Mouse (Mus musculus) CD4-positive, CD25-positive, alpha-beta regulatory T cell, adult 2 months (primary cell): ENCODE measurements around the gene Abhd8.
A peak's percentile ranks its signal among the peaks of the same experiment; 100 is the strongest.

Experiments
- DNase-seq: peaks from one replicate; pipeline ENCODE4 v3.0.0-alpha.2; 2012; ENCODE audit warnings: low read depth, low spot score

The Abhd8 gene

GRCm38 (mm10) chr8:71463188-71464033, at the start of gene Abhd8:
Abhd8 (minus strand) TSS chr8:71463655.
- peak; percentile 96 for DNase-seq

GRCm38 (mm10) chr8:71511644-71512043, 48.2 kb upstream of the Abhd8 start, which contains the start of gene Plvap:
Plvap (minus strand) TSS chr8:71511752.
- no peak for DNase-seq

GRCm38 (mm10) chr8:71509316-71509715, 45.9 kb upstream of the Abhd8 start:
- DNase-seq, result no peak

GRCm38 (mm10) chr8:71507589-71508104, 44.2 kb upstream of the Abhd8 start:
- no peak for DNase-seq

- DNase-seq, result no peak
Measured at GRCm38 (mm10) chr8:71505979-71506378, 42.5 kb upstream of the Abhd8 start.

GRCm38 (mm10) chr8:71505326-71505725, 41.9 kb upstream of the Abhd8 start:
- no peak for DNase-seq

GRCm38 (mm10) chr8:71504349-71504748, 40.9 kb upstream of the Abhd8 start:
- DNase-seq, result no peak

- no peak for DNase-seq
Measured at GRCm38 (mm10) chr8:71498816-71499690, 35.6 kb upstream of the Abhd8 start.

- no peak for DNase-seq
Measured at GRCm38 (mm10) chr8:71497881-71498501, 34.5 kb upstream of the Abhd8 start.

GRCm38 (mm10) chr8:71497077-71497645, 33.7 kb upstream of the Abhd8 start:
- no peak for DNase-seq

GRCm38 (mm10) chr8:71496481-71496880, 33.0 kb upstream of the Abhd8 start:
- DNase-seq, result no peak

GRCm38 (mm10) chr8:71495811-71496210, 32.4 kb upstream of the Abhd8 start:
- no peak for DNase-seq

GRCm38 (mm10) chr8:71495039-71495438, 31.6 kb upstream of the Abhd8 start:
- peak; percentile 91 for DNase-seq

GRCm38 (mm10) chr8:71488454-71488853, 25.0 kb upstream of the Abhd8 start:
- DNase-seq, result peak; percentile 95

- peak; percentile 82 for DNase-seq
Measured at GRCm38 (mm10) chr8:71487691-71488445, 24.4 kb upstream of the Abhd8 start, which contains the start of gene Gtpbp3. Gtpbp3 (plus strand) TSS chr8:71488103.

GRCm38 (mm10) chr8:71486136-71486529, 22.7 kb upstream of the Abhd8 start:
- no peak for DNase-seq

- DNase-seq, result peak; percentile 89
Measured at GRCm38 (mm10) chr8:71485142-71486135, 22.0 kb upstream of the Abhd8 start, which contains the start of gene Ano8. Ano8 (minus strand) TSS chr8:71485963.

- no peak for DNase-seq
Measured at GRCm38 (mm10) chr8:71484736-71485135, 21.3 kb upstream of the Abhd8 start.

GRCm38 (mm10) chr8:71483932-71484331, 20.5 kb upstream of the Abhd8 start:
- DNase-seq, result peak; percentile 78
